Mouse (Mus musculus) spleen, postnatal 14 days (tissue): Measurements from ENCODE around the gene Tnr.

ENCODE experiments used
- DNase-seq, 2 experiments: peaks; one replicate each; pipeline ENCODE4 v3.0.0; 2021 to 2022; ENCODE audit warnings: low spot score in 2 of 2

Gene Tnr

DNA sequence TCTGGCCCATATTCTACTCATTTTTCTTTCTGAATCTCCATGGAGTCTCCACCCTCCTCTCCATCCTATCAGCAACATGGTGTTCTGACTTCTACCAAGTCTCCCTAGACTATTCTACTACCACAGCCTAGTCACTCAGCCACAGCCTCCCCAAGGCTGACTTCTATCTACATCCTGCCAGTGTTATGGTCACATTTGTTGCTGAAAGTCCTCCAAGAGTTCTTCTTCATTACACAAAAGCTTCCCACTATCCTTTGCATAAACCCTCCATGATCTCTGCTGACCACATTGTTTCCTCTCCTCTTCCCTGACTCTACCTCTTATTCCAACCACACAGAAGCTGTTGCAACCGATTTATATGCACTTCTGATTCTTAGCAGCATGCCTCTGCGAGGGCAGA, 272.5 kb downstream of the Tnr start:
- DNase-seq, result no peak

DNA sequence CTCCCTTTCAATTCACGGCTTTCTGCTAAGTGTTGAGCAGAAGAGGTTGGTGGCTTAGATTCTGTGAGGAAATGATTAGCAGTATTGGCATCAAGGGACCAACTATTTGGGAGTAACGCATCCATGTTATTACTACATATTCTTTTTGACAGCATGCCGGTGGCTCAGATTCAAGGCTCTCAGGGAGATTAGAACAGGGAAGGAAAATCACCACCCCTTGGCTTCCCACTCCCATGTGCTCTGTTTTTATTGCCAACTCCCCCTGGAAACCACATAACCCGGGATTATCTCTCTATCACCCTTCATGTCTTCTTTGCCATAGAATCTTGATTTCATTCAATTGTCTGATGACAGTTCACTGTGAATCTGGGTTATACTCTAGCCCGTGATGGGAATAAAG, 276.8 kb downstream of the Tnr start:
- no peak for DNase-seq

GRCm38 (mm10) chr1:159801753-159802152, 278.2 kb downstream of the Tnr start:
- no peak for DNase-seq

DNA sequence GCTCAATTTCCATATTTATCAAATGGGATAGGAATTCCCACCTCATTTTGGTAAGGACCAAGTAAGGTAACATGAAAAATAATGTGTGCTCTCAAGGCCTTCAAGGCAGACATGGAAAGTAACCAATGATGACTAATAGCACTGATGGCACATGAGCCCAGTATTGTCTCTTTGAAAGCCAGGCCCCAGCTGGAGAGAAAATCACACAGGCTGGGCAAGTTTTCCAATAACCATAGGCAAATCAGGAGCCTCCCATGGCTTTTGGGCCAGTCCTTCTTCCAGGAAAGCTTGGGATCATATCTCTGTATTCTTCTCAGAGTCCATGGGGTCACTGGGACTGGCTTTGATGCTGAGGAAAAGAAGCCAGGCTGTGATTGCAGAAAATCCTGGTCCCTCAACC, 280.1 kb downstream of the Tnr start:
- no peak for DNase-seq

GRCm38 (mm10) chr1:159809493-159809892, 285.9 kb downstream of the Tnr start:
- DNase-seq, result no peak

GRCm38 (mm10) chr1:159811805-159812204, 288.2 kb downstream of the Tnr start:
- DNase-seq, result no peak

- peak; percentile 4 to 7 for DNase-seq
These were observed 289.3 kb downstream of the Tnr start for GRCm38 (mm10) chr1:159812820-159813411.

DNA sequence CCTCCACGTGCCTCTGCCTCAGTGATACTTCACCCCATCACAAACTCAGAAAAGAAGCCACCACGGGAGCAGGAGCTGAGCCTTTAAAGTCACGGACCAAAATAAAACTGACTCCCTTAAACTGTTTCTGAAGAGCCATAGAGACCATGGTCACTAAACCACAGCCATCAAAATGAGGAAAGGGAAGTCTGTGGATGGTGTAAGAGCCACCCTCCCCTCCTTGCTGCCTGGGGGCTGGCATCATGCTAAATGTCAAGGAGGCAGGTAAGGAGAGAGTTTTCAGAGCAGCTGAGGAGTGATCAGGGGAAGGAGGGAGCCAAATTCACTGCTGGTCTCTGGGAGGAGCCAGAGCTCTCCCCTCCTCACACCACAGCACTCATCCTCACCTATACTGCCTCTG, 290.8 kb downstream of the Tnr start:
- DNase-seq, result no peak

GRCm38 (mm10) chr1:159816614-159817371, 293.2 kb downstream of the Tnr start:
- no peak for DNase-seq

- no peak for DNase-seq
These were observed 295.9 kb downstream of the Tnr start for GRCm38 (mm10) chr1:159819511-159819910.

- no peak for DNase-seq
These were observed 298.8 kb downstream of the Tnr start for GRCm38 (mm10) chr1:159822416-159822815.

GRCm38 (mm10) chr1:159828531-159828930, 305.0 kb downstream of the Tnr start:
- DNase-seq, result no peak

GRCm38 (mm10) chr1:159833165-159833564, 309.6 kb downstream of the Tnr start:
- no peak for DNase-seq

GRCm38 (mm10) chr1:159833646-159834338, 310.2 kb downstream of the Tnr start:
- DNase-seq, result no peak

- no peak for DNase-seq
These were observed 311.6 kb downstream of the Tnr start for GRCm38 (mm10) chr1:159835126-159835525.

GRCm38 (mm10) chr1:159840337-159840736, 316.8 kb downstream of the Tnr start:
- DNase-seq, result no peak

GRCm38 (mm10) chr1:159842876-159843275, 319.3 kb downstream of the Tnr start:
- no peak for DNase-seq

DNA sequence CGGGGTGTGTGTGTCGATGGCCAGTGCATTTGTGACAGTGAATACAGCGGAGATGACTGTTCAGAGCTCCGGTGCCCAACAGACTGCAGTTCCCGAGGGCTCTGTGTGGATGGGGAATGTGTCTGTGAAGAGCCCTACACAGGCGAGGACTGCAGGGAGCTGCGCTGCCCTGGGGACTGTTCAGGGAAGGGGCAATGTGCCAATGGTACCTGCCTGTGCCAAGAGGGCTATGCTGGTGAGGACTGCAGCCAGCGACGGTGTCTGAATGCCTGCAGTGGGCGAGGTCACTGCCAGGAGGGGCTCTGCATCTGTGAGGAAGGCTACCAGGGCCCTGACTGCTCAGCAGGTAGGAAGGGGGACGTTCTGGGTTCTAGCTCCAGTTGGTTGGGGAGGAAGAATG, 328.5 kb downstream of the Tnr start:
- DNase-seq, result no peak

DNA sequence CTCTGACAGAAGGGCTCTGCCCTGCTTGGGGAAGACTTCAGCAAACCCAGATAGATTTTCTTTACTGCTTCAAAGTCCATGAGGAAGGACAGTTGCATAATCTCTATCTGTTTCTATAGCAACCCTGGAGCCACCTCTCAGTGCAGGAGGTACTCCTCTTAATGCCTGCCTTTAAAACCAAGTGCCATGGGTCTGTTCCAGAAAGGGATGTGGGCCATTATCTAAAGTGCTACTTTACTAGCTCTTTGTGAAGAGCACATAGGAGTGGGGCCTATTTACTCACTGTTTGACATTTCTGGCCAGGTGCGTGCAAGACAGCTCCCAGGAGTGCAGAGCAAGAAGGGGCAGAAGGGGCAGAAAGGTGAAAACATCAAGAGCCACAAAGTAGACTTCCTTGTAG, 330.7 kb downstream of the Tnr start:
- DNase-seq, result no peak

DNA sequence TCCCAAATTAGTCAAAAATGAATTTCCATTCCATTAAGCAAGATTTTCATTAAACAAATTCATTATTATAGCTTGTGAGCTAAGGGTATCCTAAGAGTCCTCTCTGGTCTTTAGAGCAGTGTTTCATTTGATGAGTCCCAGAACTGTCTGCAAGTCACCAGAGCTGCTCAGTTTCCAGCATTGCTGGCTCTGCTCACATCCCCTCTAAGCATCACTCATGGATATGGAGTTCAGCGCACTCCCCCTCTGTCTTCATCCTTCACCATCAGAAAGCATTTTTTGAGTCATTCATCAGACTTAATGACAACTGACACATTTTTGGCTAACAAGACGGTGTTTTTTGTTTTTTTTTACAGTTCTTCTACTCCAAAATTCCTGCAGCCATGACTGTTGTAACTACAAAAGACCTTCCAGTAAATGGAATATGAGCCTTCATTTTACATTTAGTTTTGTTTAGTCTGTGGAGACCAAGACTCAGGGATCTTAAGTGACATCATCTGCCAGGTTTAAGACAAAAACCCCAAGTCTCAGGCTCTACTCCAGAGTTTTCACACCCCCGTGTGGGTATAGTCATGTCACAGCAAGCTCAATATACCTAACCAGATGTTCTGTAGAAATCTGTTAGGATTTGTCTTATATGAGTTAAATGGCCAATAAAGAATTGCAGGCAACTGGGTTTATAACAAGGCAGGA, 338.4 kb downstream of the Tnr start:
- no peak for DNase-seq

DNA sequence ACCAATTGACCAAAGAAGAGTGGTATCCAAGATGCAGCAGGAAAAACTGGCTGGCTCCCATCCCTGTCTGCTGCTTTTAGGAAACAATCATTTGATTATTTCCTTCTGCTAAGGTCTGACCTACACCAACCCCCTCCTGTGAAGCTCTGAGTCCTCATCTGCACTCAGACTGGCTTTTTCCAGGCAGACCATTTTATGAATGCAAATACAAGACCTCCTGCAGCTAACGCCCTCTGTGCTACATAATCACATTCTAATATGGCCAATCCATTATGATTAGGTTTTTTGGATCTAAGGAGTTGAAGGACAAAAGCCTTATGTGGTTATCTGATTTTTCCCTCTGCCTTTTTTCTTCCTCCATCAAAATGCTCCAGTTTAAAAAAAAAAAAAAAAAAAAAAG, 342.1 kb downstream of the Tnr start:
- no peak for DNase-seq
